Mouse (Mus musculus) Muller cell, postnatal 12 days (primary cell): ENCODE results near the gene Nde1.

Experiments used
- DNase-seq: peaks from one replicate; pipeline ENCODE4 v3.0.0-alpha.2; 2015; ENCODE audit errors: inconsistent ontology term

Nde1 gene

GRCm38 (mm10) chr16:14163731-14164130, 656 bp downstream of the Nde1 start:
- DNase-seq: peak; percentile 17

- no peak for DNase-seq
Measured at GRCm38 (mm10) chr16:14166490-14166889, 3.4 kb downstream of the Nde1 start.

- no peak for DNase-seq
Measured at GRCm38 (mm10) chr16:14169706-14170105, 6.6 kb downstream of the Nde1 start.

GRCm38 (mm10) chr16:14178041-14178440, 15.0 kb downstream of the Nde1 start:
- no peak for DNase-seq

- DNase-seq: no peak
Measured at GRCm38 (mm10) chr16:14180163-14180733, 17.2 kb downstream of the Nde1 start.

- DNase-seq: no peak
Measured at GRCm38 (mm10) chr16:14182360-14182759, 19.3 kb downstream of the Nde1 start.

GRCm38 (mm10) chr16:14183856-14184255, 20.8 kb downstream of the Nde1 start:
- no peak for DNase-seq

GRCm38 (mm10) chr16:14185516-14185915, 22.4 kb downstream of the Nde1 start:
- DNase-seq: no peak

- DNase-seq: no peak
Measured at GRCm38 (mm10) chr16:14194164-14194950, 31.3 kb downstream of the Nde1 start.

- DNase-seq: no peak
Measured at GRCm38 (mm10) chr16:14195427-14195826, 32.4 kb downstream of the Nde1 start.

- DNase-seq: no peak
Measured at GRCm38 (mm10) chr16:14198798-14199197, 35.7 kb downstream of the Nde1 start.

- DNase-seq: no peak
Measured at GRCm38 (mm10) chr16:14215156-14215555, 52.1 kb downstream of the Nde1 start.

- DNase-seq: peak; percentile 71
Measured at GRCm38 (mm10) chr16:14237100-14237723, 74.1 kb downstream of the Nde1 start.

GRCm38 (mm10) chr16:14242059-14242458, 79.0 kb downstream of the Nde1 start:
- DNase-seq: no peak
